Mouse (Mus musculus) heart, embryonic 16.5 days (tissue): Measurements from ENCODE around the gene Jagn1. TPM values are rescaled to one million over a fixed set of nuclear protein-coding genes. Genes with fewer than 3 reads are reported as not detected.
A peak's percentile ranks its signal among the peaks of the same experiment; 100 is the strongest.

Experiments used
- ATAC-seq: fragments of 200-750 bp; cut with Nextera tagmentation; replicated peaks from 2 replicates; pipeline ENCODE4 v1.8.0; 2017; ENCODE audit warnings: moderate number of reproducible peaks; ENCODE audit not compliant: insufficient read depth, low FRiP score; ENCODE audit errors: extremely low read depth
- H3K27ac ChIP-seq: fragments of 300-500 bp; sonication (generic); 2 replicates; pipeline ENCODE4 v1.5.1; 2014; ENCODE audit warnings: mild to moderate bottlenecking, low read length, control low read depth, moderate library complexity
- H3K27me3 ChIP-seq: fragments of 300-500 bp; sonication (generic); 2 replicates; pipeline ENCODE4 v1.6.1; 2014; ENCODE audit warnings: low read length, mixed read lengths; ENCODE audit not compliant: control insufficient read depth, insufficient read depth
- H3K36me3 ChIP-seq: fragments of 300-500 bp; sonication (generic); 2 replicates; pipeline ENCODE4 v1.6.1; 2014; ENCODE audit not compliant: control insufficient read depth, insufficient read depth
- H3K4me1 ChIP-seq: fragments of 300-500 bp; sonication (generic); 2 replicates; pipeline ENCODE4 v1.6.1; 2014; ENCODE audit warnings: low read length, mixed read lengths; ENCODE audit not compliant: control insufficient read depth, insufficient read depth
- H3K4me2 ChIP-seq: fragments of 300-500 bp; sonication (generic); 2 replicates; pipeline ENCODE4 v1.6.1; 2014; ENCODE audit warnings: low read depth, mild to moderate bottlenecking, control low read depth, low read length
- H3K4me3 ChIP-seq: fragments of 300-500 bp; sonication (generic); 2 replicates; pipeline ENCODE4 v1.5.1; 2014; ENCODE audit warnings: mild to moderate bottlenecking, control low read depth, low read length
- H3K9ac ChIP-seq: fragments of 300-500 bp; sonication (generic); 2 replicates; pipeline ENCODE4 v1.6.1; 2014; ENCODE audit warnings: low read length, control low read depth
- H3K9me3 ChIP-seq: fragments of 300-500 bp; sonication (generic); replicated peaks from 2 replicates; pipeline ENCODE4 v1.6.1; 2016; ENCODE audit warnings: low read length; ENCODE audit not compliant: control insufficient read depth
- WGBS: fragments of 180-500 bp; shearing (Covaris S2); extraction: QIAGEN DNeasy Blood & Tissue Kit; methylation state at CpG from one replicate; pipeline ENCODE4 v1.1.7; 2014; 5-methylcytosine and 5-hydroxymethylcytosine counted together
- microRNA-seq: library from miRNA; unstranded; fragments of <30 nt; microRNA quantifications from one replicate; pipeline ENCODE4, GENCODE M21; 2017
- polyA plus RNA-seq: library from polyadenylated mRNA; unstranded; fragments of >200 nt; fragmentation: Nextera tagmentation; extraction: Ambion mirVana; gene quantifications from 2 replicates; pipeline ENCODE4 v1.2.1, GENCODE M21; 2015

Gene Jagn1
- polyA plus RNA-seq, 1 experiment from 2014 or later: 64.5 TPM

DNA sequence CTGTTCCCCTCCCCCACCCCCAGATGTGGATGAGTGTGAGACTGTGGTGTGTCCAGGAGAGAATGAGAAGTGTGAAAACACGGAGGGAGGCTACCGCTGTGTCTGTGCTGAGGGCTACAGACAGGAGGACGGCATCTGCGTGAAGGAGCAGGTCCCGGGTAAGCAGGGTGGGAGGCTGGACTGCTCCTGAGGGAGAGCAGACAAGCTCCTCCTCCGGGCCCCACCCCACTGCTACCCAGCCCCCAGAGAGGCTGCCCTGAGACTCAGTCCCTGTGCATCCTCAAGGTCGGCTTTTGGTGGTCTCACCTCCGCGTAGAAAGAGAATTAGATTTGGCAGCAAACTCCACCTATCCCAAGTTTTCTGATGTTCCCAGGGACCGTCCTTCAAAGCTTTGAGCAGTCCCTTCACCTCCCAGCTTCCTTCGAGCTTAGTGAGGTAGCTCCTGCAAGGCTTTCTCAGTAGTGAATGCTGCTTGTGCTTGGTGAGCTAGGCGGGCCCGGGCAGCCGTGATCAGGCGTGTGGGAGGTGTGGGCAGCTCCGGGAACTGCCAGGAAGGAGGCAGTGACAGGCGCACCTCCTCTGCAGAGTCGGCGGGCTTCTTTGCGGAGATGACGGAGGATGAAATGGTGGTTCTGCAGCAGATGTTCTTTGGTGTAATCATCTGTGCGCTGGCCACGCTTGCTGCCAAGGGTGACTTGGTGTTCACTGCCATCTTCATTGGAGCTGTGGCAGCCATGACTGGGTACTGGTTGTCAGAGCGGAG, 49.9 kb downstream of the Jagn1 start:
- Histone ChIP-seq H3K4me3 (no peak overlapping the region), H3K4me2 (no peak overlapping the region), H3K27ac (no peak overlapping the region), H3K4me1 (peaks cover 10% of the 10 kb centered on the region), H3K9ac (no peak overlapping the region), H3K27me3 (peaks cover 7% of the 10 kb centered on the region), H3K9me3 (no peaks in the 10 kb centered on the region), H3K36me3 (peaks cover 7% of the 10 kb centered on the region)
- ATAC-seq: no peak
- WGBS: 68% methylated on average over 24 of the region's 24 CpGs

DNA sequence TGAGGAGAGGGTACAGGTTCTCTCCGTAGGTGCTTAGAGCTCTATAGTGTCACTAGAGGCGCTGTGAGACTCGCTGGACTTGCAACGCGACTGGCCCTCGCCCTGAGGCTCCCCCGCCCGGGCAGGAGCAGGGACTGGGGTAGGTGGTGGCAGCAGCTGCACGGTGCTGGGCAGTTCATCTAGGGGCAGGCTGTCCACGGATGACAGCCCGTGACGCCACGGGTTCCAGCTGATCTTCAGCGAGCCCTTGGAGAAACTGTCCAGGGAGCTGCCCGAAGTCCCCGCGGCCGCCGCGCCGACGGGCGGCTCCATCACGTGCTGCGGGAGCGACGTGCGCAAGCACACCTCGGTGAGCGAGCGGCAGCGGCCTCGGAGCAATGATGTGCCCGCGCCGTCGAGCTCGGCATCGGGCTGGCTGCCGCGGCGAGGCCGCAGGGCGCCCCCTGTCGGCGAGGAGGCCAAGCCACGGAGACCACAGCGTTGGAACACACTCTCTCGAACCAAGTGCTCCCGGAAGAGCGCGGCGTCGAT, 52.0 kb downstream of the Jagn1 start:
- H3K36me3 ChIP-seq: peaks cover 4% of the 10 kb centered on the region
- peak overlapping the region; percentile 56 for H3K4me3 ChIP-seq
- H3K9me3 ChIP-seq: no peaks in the 10 kb centered on the region
- peak; percentile 83 for ATAC-seq
- under 1% methylated on average over 54 of the region's 54 CpGs for WGBS
- peaks cover 7% of the 10 kb centered on the region for H3K27me3 ChIP-seq
- H3K27ac ChIP-seq: peak overlapping the region; percentile 43; the same call in 1 of the 2 replicates
- peak overlapping the region; percentile 86 for H3K4me2 ChIP-seq
- peak overlapping the region; percentile 73 for H3K9ac ChIP-seq
- H3K4me1 ChIP-seq: peaks cover 10% of the 10 kb centered on the region

DNA sequence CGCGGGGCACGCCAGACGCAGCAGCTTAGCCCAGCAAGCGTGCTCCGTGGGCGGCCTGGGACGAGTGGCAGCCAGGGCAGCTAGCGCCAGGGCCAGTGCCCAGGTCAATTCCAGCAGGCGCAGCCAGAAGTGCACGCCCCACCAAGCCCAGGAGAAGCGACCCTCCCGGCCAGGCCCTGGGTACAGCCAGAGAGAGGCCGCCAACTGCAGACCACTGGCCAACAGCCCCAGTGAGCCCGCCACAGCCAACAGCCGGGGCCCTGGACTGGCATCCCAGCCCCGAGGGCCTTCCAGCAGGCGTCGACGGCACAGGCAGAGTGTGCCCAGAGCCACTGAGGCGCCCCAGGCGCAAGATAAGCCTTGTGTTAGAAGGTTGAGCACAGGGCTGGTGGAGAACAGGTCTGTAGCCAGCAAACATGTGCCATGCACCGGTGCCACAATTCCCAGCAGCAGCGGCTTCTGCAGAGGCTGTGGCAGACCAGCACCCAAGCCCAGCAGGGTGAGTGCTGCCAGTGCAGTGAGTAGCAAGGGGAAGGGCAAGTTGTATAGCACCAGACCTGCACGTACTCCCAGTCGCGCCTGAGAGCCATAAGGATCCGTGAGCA, 52.8 kb downstream of the Jagn1 start:
- H3K9ac ChIP-seq: peak overlapping the region; percentile 73
- H3K4me1 ChIP-seq: peaks cover 10% of the 10 kb centered on the region
- no peaks in the 10 kb centered on the region for H3K9me3 ChIP-seq
- H3K36me3 ChIP-seq: no peaks in the 10 kb centered on the region
- no peak overlapping the region for H3K27ac ChIP-seq
- ATAC-seq: no peak
- H3K27me3 ChIP-seq: peaks cover 9% of the 10 kb centered on the region
- 26% methylated on average over 28 of the region's 28 CpGs for WGBS
- H3K4me2 ChIP-seq: peak overlapping the region; percentile 86
- H3K4me3 ChIP-seq: peak overlapping the region; percentile 56

Small RNA genes within 50 kb of the gene (microRNA-seq; reads per million reads assigned to microRNA genes)
- not detected for gene Gm24387

Other genes with a start within 250 kb of the Jagn1 start
- 0.35 and 0.37 TPM in 2 replicates for gene Lhfpl4, start 247.2 kb upstream of the Jagn1 start, polyA plus RNA-seq
- 23.1 and 26.1 TPM in 2 replicates for gene Mtmr14, start 204.7 kb upstream of the Jagn1 start, polyA plus RNA-seq
- 0.11 TPM in 1 of 2 replicates, not detected in the other for gene Cpne9, start 160.3 kb upstream of the Jagn1 start, polyA plus RNA-seq
- gene Brpf1, start 135.4 kb upstream of the Jagn1 start, polyA plus RNA-seq: 11.6 and 12.3 TPM in 2 replicates
- gene Ogg1, start 115.6 kb upstream of the Jagn1 start, polyA plus RNA-seq: 8.1 and 9.9 TPM in 2 replicates
- gene Camk1, start 98.6 kb upstream of the Jagn1 start, polyA plus RNA-seq: 117 and 122 TPM in 2 replicates
- 40.3 and 41.1 TPM in 2 replicates for gene Tada3, start 64.7 kb upstream of the Jagn1 start, polyA plus RNA-seq
- gene Arpc4, start 64.5 kb upstream of the Jagn1 start, polyA plus RNA-seq: 250 and 261 TPM in 2 replicates
- gene Ttll3, start 53.3 kb upstream of the Jagn1 start, polyA plus RNA-seq: 2.3 and 3.0 TPM in 2 replicates
- gene Rpusd3, start 23.2 kb upstream of the Jagn1 start, polyA plus RNA-seq: 14.2 and 15.0 TPM in 2 replicates
- 0.29 TPM in 1 of 2 replicates, not detected in the other for gene Cidec, start 6.8 kb upstream of the Jagn1 start, polyA plus RNA-seq
- 1.8 and 3.1 TPM in 2 replicates for gene Il17re, start 15.9 kb downstream of the Jagn1 start, polyA plus RNA-seq
- 15.5 and 16.1 TPM in 2 replicates for gene Il17rc, start 28.9 kb downstream of the Jagn1 start, polyA plus RNA-seq
- gene Creld1, start 40.7 kb downstream of the Jagn1 start, polyA plus RNA-seq: 44.8 and 46.8 TPM in 2 replicates
- 0.26 and 0.29 TPM in 2 replicates for gene Prrt3, start 59.4 kb downstream of the Jagn1 start, polyA plus RNA-seq
- 89.7 and 94.5 TPM in 2 replicates for gene Emc3, start 89.1 kb downstream of the Jagn1 start, polyA plus RNA-seq
- 8.3 and 8.4 TPM in 2 replicates for gene Fancd2, start 89.1 kb downstream of the Jagn1 start, polyA plus RNA-seq
- gene Fancd2os, start 158.1 kb downstream of the Jagn1 start, polyA plus RNA-seq: 0.30 TPM in 1 of 2 replicates, not detected in the other
- gene Brk1, start 162.2 kb downstream of the Jagn1 start, polyA plus RNA-seq: 164 and 178 TPM in 2 replicates
- gene Vhl, start 181.4 kb downstream of the Jagn1 start, polyA plus RNA-seq: 28.8 and 29.4 TPM in 2 replicates
- 5.0 and 5.5 TPM in 2 replicates for gene Irak2, start 195.9 kb downstream of the Jagn1 start, polyA plus RNA-seq